Mouse (Mus musculus) B cell, adult (primary cell): Measurements from ENCODE around the gene Snrnp35. TPM values are rescaled to one million over a fixed set of nuclear protein-coding genes. Genes with fewer than 3 reads are reported as not detected.

Experiments used
- total RNA-seq: library from RNA; stranded (reverse); gene quantifications from 4 replicates; pipeline ENCODE4 v1.2.4, GENCODE M21; 2023; ENCODE audit not compliant: inconsistent age

Gene Snrnp35
- total RNA-seq = 15.0 to 23.3 TPM (median 18.6 TPM) in 4 replicates

GRCm38 (mm10) chr5:124482966-124483654, at the start of gene Snrnp35:
Gene Snrnp35 (plus strand): TSS chr5:124483134.

GRCm38 (mm10) chr5:124439447-124440093, 43.4 kb upstream of the Snrnp35 start, which contains the start of gene Kmt5a:
Gene Kmt5a (plus strand): TSS chr5:124439930.

GRCm38 (mm10) chr5:124530655-124531582, 48.0 kb downstream of the Snrnp35 start, which contains the start of gene Rilpl1:
Gene Rilpl1 (minus strand): TSS chr5:124531391.

GRCm38 (mm10) chr5:124540383-124540786, 57.5 kb downstream of the Snrnp35 start, which contains the start of gene Tmed2:
Gene Tmed2 (plus strand): TSS chr5:124540695.

Other genes starting within 250 kb of the Snrnp35 start
- gene Pitpnm2, start 233.4 kb upstream of the Snrnp35 start, total RNA-seq = 57.6 to 60.2 TPM (median 58.2 TPM) in 4 replicates
- 22.6 to 34.6 TPM (median 30.4 TPM) in 4 replicates for gene Mphosph9, start 155.2 kb upstream of the Snrnp35 start, total RNA-seq
- 4.7 to 7.1 TPM (median 6.1 TPM) in 4 replicates for gene 2810006K23Rik, start 155.0 kb upstream of the Snrnp35 start, total RNA-seq
- 98.9 to 113 TPM (median 107 TPM) in 4 replicates for gene Cdk2ap1, start 120.1 kb upstream of the Snrnp35 start, total RNA-seq
- 183 to 219 TPM (median 206 TPM) in 4 replicates for gene Sbno1, start 57.1 kb upstream of the Snrnp35 start, total RNA-seq
- 48.6 to 55.1 TPM (median 54.1 TPM) in 4 replicates for gene Kmt5a, start 43.2 kb upstream of the Snrnp35 start, total RNA-seq
- gene Rilpl2, start 4.8 kb upstream of the Snrnp35 start, total RNA-seq = 153 to 158 TPM (median 154 TPM) in 4 replicates
- gene Rilpl1, start 48.3 kb downstream of the Snrnp35 start, total RNA-seq = 2.3 to 3.0 TPM (median 2.6 TPM) in 4 replicates
- 97.8 to 118 TPM (median 104 TPM) in 4 replicates for gene Tmed2, start 57.6 kb downstream of the Snrnp35 start, total RNA-seq
- 40.4 to 44.1 TPM (median 42.1 TPM) in 4 replicates for gene Ddx55, start 69.7 kb downstream of the Snrnp35 start, total RNA-seq
- 28.5 to 30.5 TPM (median 30.1 TPM) in 4 replicates for gene Eif2b1, start 96.0 kb downstream of the Snrnp35 start, total RNA-seq
- gene Gtf2h3, start 96.0 kb downstream of the Snrnp35 start, total RNA-seq = 35.9 to 40.2 TPM (median 37.1 TPM) in 4 replicates
- gene Atp6v0a2, start 145.4 kb downstream of the Snrnp35 start, total RNA-seq = 50.5 to 59.9 TPM (median 51.4 TPM) in 4 replicates
- gene Dnah10, start 242.0 kb downstream of the Snrnp35 start, total RNA-seq = not detected in 4 replicates